Mouse (Mus musculus) heart, adult 2 months (tissue): ENCODE measurements at regions not wholly inside any gene's neighbourhood (a gene's known extent, or its start where the extent isn't known, plus 50 kb on each side); places are given as distances from the start of the nearest gene placed in this dataset.

Experiments used
- DNase-seq, 2 experiments: peaks; one replicate each; pipeline ENCODE4 v3.0.0; 2021
- H3K27ac ChIP-seq: fragments of 200-600 bp; 2 replicates; pipeline ENCODE4 v1.8.1; 2022
- H3K27me3 ChIP-seq: fragments of 200-500 bp; 2 replicates; pipeline ENCODE4 v1.6.1; 2012; ENCODE audit warnings: mild to moderate bottlenecking, low read length, inconsistent platforms, mixed read lengths; ENCODE audit not compliant: control insufficient read depth, insufficient read depth
- H3K36me3 ChIP-seq: fragments of 200-500 bp; 2 replicates; pipeline ENCODE4 v1.6.1; 2012; ENCODE audit warnings: low read length, inconsistent platforms; ENCODE audit not compliant: control insufficient read depth, insufficient read depth
- H3K4me1 ChIP-seq: fragments of 200-500 bp; 2 replicates; pipeline ENCODE4 v1.6.1; 2011; ENCODE audit warnings: low read length; ENCODE audit not compliant: control insufficient read depth, insufficient read depth
- H3K4me3 ChIP-seq: fragments of 200-600 bp; 2 replicates; pipeline ENCODE4 v1.8.1; 2022
- H3K79me2 ChIP-seq: fragments of 200-500 bp; replicated peaks from 2 replicates; pipeline ENCODE4 v1.6.1; 2012; ENCODE audit warnings: mild to moderate bottlenecking, inconsistent platforms, low read length, moderate library complexity, mixed read lengths; ENCODE audit not compliant: control insufficient read depth, insufficient read depth
- H3K9ac ChIP-seq: fragments of 200-500 bp; 2 replicates; pipeline ENCODE4 v1.6.1; 2012; ENCODE audit warnings: low read depth, mild to moderate bottlenecking, control low read depth, inconsistent platforms, low read length, mixed read lengths
- CTCF ChIP-seq: fragments of 200-600 bp; IDR thresholded peaks from 2 replicates; pipeline ENCODE4 v1.8.1; 2022; ENCODE audit warnings: antibody characterized with exemption, mild to moderate bottlenecking, moderate library complexity
- EP300 ChIP-seq: fragments of 200-500 bp; IDR thresholded peaks from 2 replicates; pipeline ENCODE4 v1.6.1; 2011; ENCODE audit warnings: low read depth, low read length, control low read depth; ENCODE audit not compliant: insufficient read depth
- POLR2A ChIP-seq: fragments of 200-500 bp; IDR thresholded peaks from 2 replicates; pipeline ENCODE4 v1.6.1; 2011; ENCODE audit warnings: mild to moderate bottlenecking, low read depth, low read length, control low read depth; ENCODE audit not compliant: insufficient read depth
- WGBS: fragments of 180-500 bp; shearing (Covaris S2); methylation state at CpG from one replicate; pipeline ENCODE4 v1.1.7; 2018; 5-methylcytosine and 5-hydroxymethylcytosine counted together
- intact Hi-C: fragments of 180-260 bp; cut with DNase I; formaldehyde crosslinking; loops from one replicate; pipeline ENCODE4 v1.15.1; 2025

- intact Hi-C loops: no loop called here
- Histone ChIP-seq H3K36me3 (no peaks in the 10 kb centered on the region), H3K4me3 (no peak overlapping the region), H3K9ac (no peak overlapping the region), H3K27me3 (no peaks in the 10 kb centered on the region; the same call in 1 of the 2 replicates), H3K4me1 (no peaks in the 10 kb centered on the region), H3K79me2 (no peaks in the 10 kb centered on the region), H3K27ac (no peak overlapping the region)
- TF ChIP-seq EP300: no peak
- WGBS: 87% methylated on average over 2 of the region's 2 CpGs
- DNase-seq: no peak
Measured at GRCm38 (mm10) chr10:117540112-117540594, 89.1 kb upstream of the Cpm start.

DNA sequence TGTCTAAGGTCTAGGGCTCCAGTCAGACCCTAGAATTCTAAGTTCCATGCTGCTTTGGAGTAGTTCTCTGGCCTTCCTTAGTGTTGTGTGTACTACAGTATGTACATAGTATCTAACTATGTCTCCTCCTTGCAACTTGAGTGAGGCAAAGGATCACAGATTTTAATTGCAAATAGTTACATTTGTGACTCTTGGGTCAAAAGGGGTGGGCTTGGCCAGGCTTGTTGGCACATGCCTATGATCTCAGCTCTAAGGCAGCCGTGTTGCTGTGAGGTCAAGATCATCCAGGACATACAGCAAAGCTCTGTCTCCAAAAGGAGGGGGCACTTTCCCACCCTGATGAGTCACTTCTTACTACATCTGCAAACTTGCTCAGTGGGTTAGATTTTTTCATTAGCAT is 89.8 kb upstream of the Cpm start:
- no peak for DNase-seq
- H3K27me3 ChIP-seq: no peaks in the 10 kb centered on the region; the same call in 1 of the 2 replicates
- H3K9ac ChIP-seq: no peak overlapping the region
- no peaks in the 10 kb centered on the region for H3K79me2 ChIP-seq
- no peak overlapping the region for H3K4me3 ChIP-seq
- WGBS: 56% methylated on average over 1 of the region's 1 CpGs
- no peak overlapping the region for H3K27ac ChIP-seq
- H3K4me1 ChIP-seq: no peaks in the 10 kb centered on the region
- TF ChIP-seq POLR2A (no peak), EP300 (no peak), CTCF (no peak)
- intact Hi-C loops: no loop called here
- no peaks in the 10 kb centered on the region for H3K36me3 ChIP-seq

DNA sequence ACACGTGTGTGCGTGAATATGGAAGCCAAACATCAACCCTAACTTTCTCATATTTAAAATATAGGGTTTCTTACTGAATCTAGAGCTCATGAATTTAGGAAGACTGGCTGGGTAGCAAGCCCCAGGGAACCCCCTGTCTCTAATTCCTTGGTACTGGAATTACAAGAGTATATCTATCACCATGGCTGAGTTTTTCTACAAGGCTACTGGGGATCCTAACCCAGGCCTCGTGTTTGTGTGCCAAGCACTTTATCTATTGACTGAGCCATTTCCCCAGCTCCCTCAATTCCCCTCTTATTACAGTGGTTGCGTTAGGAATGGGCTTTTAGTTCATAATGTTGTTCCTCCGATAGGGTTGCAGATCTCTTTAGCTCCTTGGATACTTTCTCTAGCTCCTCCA is 90.6 kb upstream of the Cpm start:
- intact Hi-C loops: no loop called here
- H3K27ac ChIP-seq: no peak overlapping the region
- H3K4me3 ChIP-seq: no peak overlapping the region
- H3K9ac ChIP-seq: no peak overlapping the region
- H3K27me3 ChIP-seq: no peaks in the 10 kb centered on the region; the same call in 1 of the 2 replicates
- no peaks in the 10 kb centered on the region for H3K36me3 ChIP-seq
- WGBS: 80% methylated on average over 5 of the region's 5 CpGs
- no peak for DNase-seq
- H3K79me2 ChIP-seq: no peaks in the 10 kb centered on the region
- no peak for TF ChIP-seq POLR2A
- TF ChIP-seq CTCF: no peak
- TF ChIP-seq EP300: no peak
- H3K4me1 ChIP-seq: no peaks in the 10 kb centered on the region

DNA sequence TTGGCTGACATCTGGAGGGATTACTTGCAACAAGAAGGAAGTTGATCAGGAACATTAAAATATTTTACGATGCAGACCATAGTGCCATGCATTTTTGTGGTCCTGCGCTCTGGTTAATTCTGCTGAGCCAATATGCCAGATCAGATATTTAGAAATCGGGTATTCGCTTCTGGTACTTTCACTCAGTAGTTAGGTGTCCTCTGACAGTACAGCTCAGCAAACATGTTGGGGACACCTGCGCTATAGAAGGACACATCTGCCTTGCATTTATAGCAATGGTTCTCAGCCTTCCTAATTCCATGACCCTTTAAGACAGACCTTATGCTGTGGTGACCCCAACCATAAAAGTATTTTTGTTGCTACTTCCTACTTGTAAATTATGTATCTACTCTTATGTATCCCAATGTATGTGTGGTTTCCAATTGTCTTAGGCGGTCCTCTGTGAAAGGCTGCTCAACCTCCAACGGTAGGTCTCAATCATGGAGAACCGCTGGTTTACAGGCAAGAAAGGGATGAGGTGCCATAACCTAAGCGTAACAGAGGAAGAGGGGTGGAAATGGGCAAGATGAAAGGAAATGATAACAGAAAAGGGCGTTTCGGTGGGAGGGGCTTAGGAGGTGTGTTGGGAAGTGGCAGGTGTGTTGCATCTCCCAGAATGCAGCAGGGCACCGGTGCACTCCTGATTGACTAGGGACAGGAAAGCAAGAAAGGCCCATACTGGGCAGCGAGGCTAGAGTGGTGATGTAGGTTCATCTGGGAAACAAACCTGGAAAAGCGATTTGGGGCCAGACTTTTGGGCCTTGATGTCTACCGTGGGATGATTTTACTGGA is 92.3 kb upstream of the Cpm start:
- Histone ChIP-seq H3K4me1 (no peaks in the 10 kb centered on the region), H3K79me2 (no peaks in the 10 kb centered on the region), H3K36me3 (no peaks in the 10 kb centered on the region), H3K27me3 (no peaks in the 10 kb centered on the region; the same call in 1 of the 2 replicates), H3K9ac (no peak overlapping the region), H3K27ac (no peak overlapping the region), H3K4me3 (no peak overlapping the region)
- no peak for DNase-seq
- intact Hi-C loops: no loop called here
- no peak for TF ChIP-seq POLR2A
- no peak for TF ChIP-seq CTCF
- no peak for TF ChIP-seq EP300
- WGBS: 90% methylated on average over 15 of the region's 15 CpGs

- intact Hi-C loops: no loop called here
- peaks cover 2% of the 10 kb centered on the region for H3K4me1 ChIP-seq
- H3K27ac ChIP-seq: no peak overlapping the region
- WGBS: 84% methylated on average over 4 of the region's 4 CpGs
- DNase-seq: no peak
- H3K36me3 ChIP-seq: no peaks in the 10 kb centered on the region
- TF ChIP-seq EP300: no peak
- no peak for TF ChIP-seq POLR2A
- no peak for TF ChIP-seq CTCF
- H3K79me2 ChIP-seq: no peaks in the 10 kb centered on the region
- H3K4me3 ChIP-seq: no peak overlapping the region
- H3K27me3 ChIP-seq: no peaks in the 10 kb centered on the region; the same call in 1 of the 2 replicates
- H3K9ac ChIP-seq: no peak overlapping the region
Measured at GRCm38 (mm10) chr10:117535843-117536242, 93.5 kb upstream of the Cpm start.

GRCm38 (mm10) chr10:117534992-117535719 is 94.1 kb upstream of the Cpm start:
- Histone ChIP-seq H3K9ac (no peak overlapping the region), H3K4me1 (peaks cover 2% of the 10 kb centered on the region), H3K79me2 (no peaks in the 10 kb centered on the region), H3K27ac (no peak overlapping the region), H3K36me3 (no peaks in the 10 kb centered on the region), H3K27me3 (no peaks in the 10 kb centered on the region; the same call in 1 of the 2 replicates), H3K4me3 (no peak overlapping the region)
- WGBS: 71% methylated on average over 12 of the region's 12 CpGs
- intact Hi-C loops: no loop called here
- DNase-seq: no peak
- TF ChIP-seq EP300: no peak
- no peak for TF ChIP-seq CTCF
- TF ChIP-seq POLR2A: no peak
